Mouse (Mus musculus): ENCODE measurements around the gene Rps6ka5. TPM values are rescaled to one million over a fixed set of nuclear protein-coding genes. Genes with fewer than 3 reads are reported as not detected.

Rps6ka5 gene
- polyA plus RNA-seq, 1 experiment from 2014 or later = 2.2 TPM

- H3K4me1 ChIP-seq = no peaks in the 10 kb centered on the region
- H3K4me2 ChIP-seq = no peak overlapping the region
- no peaks in the 10 kb centered on the region for H3K36me3 ChIP-seq
- H3K27me3 ChIP-seq (replicated peaks) = no peaks in the 10 kb centered on the region
- WGBS (ENCODE audit: insufficient replicate concordance) = 8% methylated on average over 1 of the region's 1 CpGs
- H3K27ac ChIP-seq = no peak overlapping the region
- no peak for ATAC-seq
- H3K9ac ChIP-seq = no peak overlapping the region
- H3K4me3 ChIP-seq = no peak overlapping the region
- H3K9me3 ChIP-seq (replicated peaks) = no peaks in the 10 kb centered on the region
These were observed 26.2 kb upstream of the Rps6ka5 start for GRCm38 (mm10) chr12:100752977-100753376.

- H3K9ac ChIP-seq = no peak overlapping the region
- no peaks in the 10 kb centered on the region for H3K36me3 ChIP-seq
- H3K4me2 ChIP-seq = no peak overlapping the region
- H3K27ac ChIP-seq = no peak overlapping the region
- no peak for ATAC-seq
- no peaks in the 10 kb centered on the region for H3K27me3 ChIP-seq (replicated peaks)
- no peaks in the 10 kb centered on the region for H3K4me1 ChIP-seq
- H3K4me3 ChIP-seq = no peak overlapping the region
- WGBS (ENCODE audit: insufficient replicate concordance) = 43% methylated on average over 2 of the region's 2 CpGs
- no peaks in the 10 kb centered on the region for H3K9me3 ChIP-seq (replicated peaks)
These were observed 15.7 kb upstream of the Rps6ka5 start for GRCm38 (mm10) chr12:100742468-100742867.

- ATAC-seq = no peak
- no peaks in the 10 kb centered on the region for H3K27me3 ChIP-seq (replicated peaks)
- no peaks in the 10 kb centered on the region for H3K4me1 ChIP-seq
- no peak overlapping the region for H3K27ac ChIP-seq
- H3K4me2 ChIP-seq = no peak overlapping the region
- H3K9ac ChIP-seq = no peak overlapping the region
- no peak overlapping the region for H3K4me3 ChIP-seq
- H3K36me3 ChIP-seq = no peaks in the 10 kb centered on the region
- H3K9me3 ChIP-seq (replicated peaks) = no peaks in the 10 kb centered on the region
- WGBS (ENCODE audit: insufficient replicate concordance) = 75% methylated on average over 5 of the region's 5 CpGs
These were observed 13.5 kb upstream of the Rps6ka5 start for GRCm38 (mm10) chr12:100740313-100740712.

GRCm38 (mm10) chr12:100739011-100739570, 12.3 kb upstream of the Rps6ka5 start:
- Histone ChIP-seq H3K9me3 (replicated peaks) (no peaks in the 10 kb centered on the region), H3K4me1 (no peaks in the 10 kb centered on the region), H3K36me3 (no peaks in the 10 kb centered on the region), H3K9ac (no peak overlapping the region), H3K27me3 (replicated peaks) (no peaks in the 10 kb centered on the region), H3K4me3 (no peak overlapping the region), H3K4me2 (no peak overlapping the region), H3K27ac (no peak overlapping the region)
- WGBS (ENCODE audit: insufficient replicate concordance) = 75% methylated on average over 4 of the region's 4 CpGs
- ATAC-seq = no peak

GRCm38 (mm10) chr12:100738498-100738897, 11.7 kb upstream of the Rps6ka5 start:
- Histone ChIP-seq H3K9ac (no peak overlapping the region), H3K27ac (no peak overlapping the region), H3K4me3 (no peak overlapping the region), H3K36me3 (no peaks in the 10 kb centered on the region), H3K4me1 (no peaks in the 10 kb centered on the region), H3K4me2 (no peak overlapping the region), H3K27me3 (replicated peaks) (no peaks in the 10 kb centered on the region), H3K9me3 (replicated peaks) (no peaks in the 10 kb centered on the region)
- ATAC-seq = no peak
- WGBS (ENCODE audit: insufficient replicate concordance) = 63% methylated on average over 3 of the region's 3 CpGs

GRCm38 (mm10) chr12:100735581-100735980, 8.8 kb upstream of the Rps6ka5 start:
- no peak overlapping the region for H3K27ac ChIP-seq
- no peaks in the 10 kb centered on the region for H3K27me3 ChIP-seq (replicated peaks)
- no peak overlapping the region for H3K4me2 ChIP-seq
- 75% methylated on average over 2 of the region's 2 CpGs for whole genome bisulfite sequencing (ENCODE audit: insufficient replicate concordance)
- H3K4me1 ChIP-seq = no peaks in the 10 kb centered on the region
- H3K4me3 ChIP-seq = no peak overlapping the region
- H3K9me3 ChIP-seq (replicated peaks) = no peaks in the 10 kb centered on the region
- no peaks in the 10 kb centered on the region for H3K36me3 ChIP-seq
- no peak for ATAC-seq
- H3K9ac ChIP-seq = no peak overlapping the region

- WGBS (ENCODE audit: insufficient replicate concordance) = 63% methylated on average over 5 of the region's 5 CpGs
- Histone ChIP-seq H3K4me1 (no peaks in the 10 kb centered on the region), H3K4me2 (no peak overlapping the region), H3K36me3 (no peaks in the 10 kb centered on the region), H3K27ac (no peak overlapping the region), H3K4me3 (no peak overlapping the region), H3K9me3 (replicated peaks) (no peaks in the 10 kb centered on the region), H3K9ac (no peak overlapping the region), H3K27me3 (replicated peaks) (no peaks in the 10 kb centered on the region)
- no peak for ATAC-seq
These were observed 8.4 kb upstream of the Rps6ka5 start for GRCm38 (mm10) chr12:100735156-100735555.

- no peak for ATAC-seq
- Histone ChIP-seq H3K27ac (peak overlapping the region; percentile 66), H3K27me3 (replicated peaks) (no peaks in the 10 kb centered on the region), H3K36me3 (no peaks in the 10 kb centered on the region), H3K4me3 (no peak overlapping the region), H3K4me2 (peak overlapping the region; percentile 40), H3K9ac (no peak overlapping the region), H3K9me3 (replicated peaks) (no peaks in the 10 kb centered on the region), H3K4me1 (peaks cover 16% of the 10 kb centered on the region)
- 29% methylated on average over 14 of the region's 14 CpGs for WGBS (ENCODE audit: insufficient replicate concordance)
These were observed 2.1 kb upstream of the Rps6ka5 start for GRCm38 (mm10) chr12:100728646-100729485.

- WGBS (ENCODE audit: insufficient replicate concordance) = 55% methylated on average over 7 of the region's 7 CpGs
These were observed 1.1 kb upstream of the Rps6ka5 start for GRCm38 (mm10) chr12:100727891-100728290.

GRCm38 (mm10) chr12:100725458-100725786, 1.4 kb downstream of the Rps6ka5 start:
- no peaks in the 10 kb centered on the region for H3K9me3 ChIP-seq (replicated peaks)
- H3K27ac ChIP-seq = no peak overlapping the region
- no peaks in the 10 kb centered on the region for H3K36me3 ChIP-seq
- H3K4me2 ChIP-seq = peak overlapping the region; percentile 98
- no peaks in the 10 kb centered on the region for H3K27me3 ChIP-seq (replicated peaks)
- no peak for ATAC-seq
- H3K4me3 ChIP-seq = peak overlapping the region; percentile 71
- 0 out of 2 replicates have a peak overlapping the region, but pooled peaks have one; percentile 12 for H3K9ac ChIP-seq
- H3K4me1 ChIP-seq = peaks cover 35% of the 10 kb centered on the region
- WGBS (ENCODE audit: insufficient replicate concordance) = 6% methylated on average over 17 of the region's 17 CpGs

More at GRCm38 (mm10) chr12:100727891-100728290, 1.1 kb upstream of the Rps6ka5 start:
- no peaks in the 10 kb centered on the region for H3K36me3 ChIP-seq
- no peaks in the 10 kb centered on the region for H3K27me3 ChIP-seq (replicated peaks)
- H3K9me3 ChIP-seq (replicated peaks) = no peaks in the 10 kb centered on the region
- ATAC-seq = no peak
- H3K4me1 ChIP-seq = peaks cover 25% of the 10 kb centered on the region
- no peak overlapping the region for H3K27ac ChIP-seq
- H3K4me2 ChIP-seq = no peak overlapping the region
- no peak overlapping the region for H3K9ac ChIP-seq
- H3K4me3 ChIP-seq = no peak overlapping the region

- Histone ChIP-seq H3K4me2 (peak overlapping the region; percentile 98), H3K36me3 (no peaks in the 10 kb centered on the region), H3K4me3 (peak overlapping the region; percentile 71), H3K27ac (peak overlapping the region; percentile 98), H3K27me3 (replicated peaks) (no peaks in the 10 kb centered on the region), H3K9me3 (replicated peaks) (no peaks in the 10 kb centered on the region), H3K4me1 (peaks cover 35% of the 10 kb centered on the region), H3K9ac (peak overlapping the region; percentile 85)
- 1% methylated on average over 81 of the region's 85 CpGs for WGBS (ENCODE audit: insufficient replicate concordance)
- ATAC-seq = peak; percentile 99
These were observed 2.0 kb downstream of the Rps6ka5 start for GRCm38 (mm10) chr12:100724606-100725457.

GRCm38 (mm10) chr12:100724182-100724581, 2.6 kb downstream of the Rps6ka5 start:
- no peak for ATAC-seq
- Histone ChIP-seq H3K4me2 (peak overlapping the region; percentile 98), H3K27me3 (replicated peaks) (no peaks in the 10 kb centered on the region), H3K9me3 (replicated peaks) (no peaks in the 10 kb centered on the region), H3K4me3 (peak overlapping the region; percentile 71), H3K36me3 (no peaks in the 10 kb centered on the region), H3K27ac (peak overlapping the region; percentile 98), H3K4me1 (peaks cover 31% of the 10 kb centered on the region), H3K9ac (peak overlapping the region; percentile 85)
- 5% methylated on average over 8 of the region's 8 CpGs for WGBS (ENCODE audit: insufficient replicate concordance)

All from liver, embryonic 12.5 days (tissue).